Mouse (Mus musculus): Measurements from ENCODE around the gene Slc30a2.

DNA sequence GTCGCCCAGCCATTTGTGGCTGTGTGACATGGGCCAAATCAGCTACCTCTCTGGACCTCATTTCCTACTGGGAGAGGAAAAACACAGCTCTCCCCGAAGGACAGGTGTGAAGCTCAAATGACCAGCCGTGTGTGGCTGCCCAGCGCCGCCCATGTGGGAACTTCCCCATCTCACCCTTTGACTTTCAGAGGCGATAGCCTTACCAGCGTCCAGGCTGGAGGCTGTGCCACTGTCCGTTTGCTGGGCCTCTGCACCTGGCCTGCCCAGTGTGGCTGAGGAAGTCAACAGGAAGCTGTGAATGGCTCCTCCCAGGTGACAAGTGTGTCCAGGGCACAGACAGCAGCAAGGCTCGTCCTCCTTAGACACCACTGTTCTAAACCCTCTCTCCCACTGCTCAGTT is 31.2 kb upstream of the Slc30a2 start:
- TF ChIP-seq POLR2A (IDR thresholded peaks at IDR 0.05; ENCODE audit: low read depth, low read length), result no peak
- TF ChIP-seq CTCF (IDR thresholded peaks at IDR 0.05; ENCODE audit: extremely low read depth, insufficient read depth, insufficient read length, insufficient replicate concordance), result no peak
